Mouse (Mus musculus) erythroblast, embryonic 14.5 days (primary cell): ENCODE measurements around the gene Ttll3.

Source experiments
- GATA1 ChIP-seq: IDR thresholded peaks from 2 replicates; pipeline ENCODE4 v1.6.1; 2012; ENCODE audit warnings: low read length, inconsistent platforms, mixed read lengths
- TAL1 ChIP-seq: IDR thresholded peaks from 3 replicates; pipeline ENCODE4 v1.6.1; 2012; ENCODE audit warnings: low read length, inconsistent platforms, mixed read lengths

- TF ChIP-seq GATA1 (no peak), TAL1 (no peak)
Observed at GRCm38 (mm10) chr6:113368577-113368976, 20.5 kb upstream of the Ttll3 start.
